Mouse (Mus musculus): ENCODE data around the gene Exog.

- TF ChIP-seq CTCF (IDR thresholded peaks at IDR 0.05) (no peak), EP300 (IDR thresholded peaks at IDR 0.05) (no peak)
Measured at GRCm38 (mm10) chr9:119498247-119498607, 53.5 kb downstream of the Exog start.
